Mouse (Mus musculus) spleen, adult 2 months (tissue): ENCODE measurements at regions not wholly inside any gene's neighbourhood (a gene's known extent, or its start where the extent isn't known, plus 50 kb on each side); places are given as distances from the start of the nearest gene placed in this dataset.
A peak's percentile ranks its signal among the peaks of the same experiment; 100 is the strongest.

ENCODE experiments used
- DNase-seq, 2 experiments: peaks; one replicate each; pipeline versions ENCODE4 v3.0.0 to v3.0.0-alpha.2; 2012 to 2021; ENCODE audit warnings: low spot score in 2 of 2, low read depth in 1 of 2
- H3K27ac ChIP-seq: fragments of 200-500 bp; 2 replicates; pipeline ENCODE4 v1.5.1; 2012; ENCODE audit warnings: low read length, inconsistent platforms; ENCODE audit not compliant: insufficient read depth
- H3K27me3 ChIP-seq: fragments of 200-500 bp; 2 replicates; pipeline ENCODE4 v1.6.1; 2012; ENCODE audit warnings: mild to moderate bottlenecking, moderate library complexity, low read length, inconsistent platforms; ENCODE audit not compliant: control insufficient read depth, insufficient read depth
- H3K36me3 ChIP-seq: fragments of 200-500 bp; 2 replicates; pipeline ENCODE4 v1.6.1; 2012; ENCODE audit warnings: mild to moderate bottlenecking, low read length, inconsistent platforms; ENCODE audit not compliant: control insufficient read depth, insufficient read depth
- H3K4me1 ChIP-seq: fragments of 200-500 bp; 2 replicates; pipeline ENCODE4 v1.6.1; 2011; ENCODE audit warnings: inconsistent platforms; ENCODE audit not compliant: control insufficient read depth, insufficient read depth, insufficient read length
- H3K4me3 ChIP-seq: fragments of 200-500 bp; 2 replicates; pipeline ENCODE4 v1.5.1; 2011; ENCODE audit warnings: mild to moderate bottlenecking, inconsistent platforms; ENCODE audit not compliant: insufficient read depth, insufficient read length; ENCODE audit errors: extremely low read depth
- CTCF ChIP-seq: fragments of 200-500 bp; IDR thresholded peaks from 2 replicates; pipeline ENCODE4 v1.5.1; 2011; ENCODE audit warnings: mild to moderate bottlenecking, inconsistent platforms; ENCODE audit not compliant: insufficient read depth, insufficient read length, insufficient replicate concordance; ENCODE audit errors: extremely low read depth
- POLR2A ChIP-seq: fragments of 200-500 bp; IDR thresholded peaks from 2 replicates; pipeline ENCODE4 v1.6.1; 2011; ENCODE audit warnings: low read depth, low read length, inconsistent platforms
- WGBS: fragments of 180-500 bp; shearing (Covaris S2); methylation state at CpG from one replicate; pipeline ENCODE4 v1.1.7; 2018; 5-methylcytosine and 5-hydroxymethylcytosine counted together

DNA sequence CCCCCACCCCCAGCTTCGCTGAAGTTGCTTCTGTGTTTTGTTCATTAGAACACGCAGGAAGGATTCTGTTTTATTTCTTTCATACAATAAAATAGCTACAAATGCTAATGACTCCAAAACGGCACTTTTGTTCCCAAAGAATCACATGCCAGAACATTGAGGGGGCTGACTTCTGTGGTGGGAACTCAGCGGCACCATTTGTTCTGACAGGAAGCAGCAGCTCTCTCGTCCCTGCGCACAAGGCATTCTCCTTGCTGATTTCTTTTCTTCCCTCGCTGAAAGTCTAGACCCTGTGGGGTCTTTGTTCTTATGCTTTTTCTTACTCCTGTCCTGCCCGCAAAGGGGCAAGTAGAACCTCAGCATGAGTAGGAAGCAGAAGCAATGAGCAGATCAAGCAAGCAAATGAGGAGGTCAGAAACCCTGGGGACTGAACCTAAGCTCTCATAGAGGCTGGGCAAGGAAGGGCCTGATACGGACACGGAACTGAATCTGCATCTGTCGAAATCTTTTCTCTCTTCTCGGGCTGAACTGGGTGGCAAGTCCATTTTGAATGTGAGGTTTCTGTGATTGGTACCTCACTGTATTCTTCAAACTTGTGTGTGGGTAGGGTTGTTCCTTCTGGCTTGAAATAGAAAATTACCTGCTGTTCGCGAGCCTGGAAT is 256.5 kb downstream of the Tmsb4x start:
- H3K4me1 ChIP-seq, result no peaks in the 10 kb centered on the region; the same call in 1 of the 2 replicates
- H3K36me3 ChIP-seq, result no peaks in the 10 kb centered on the region
- H3K27me3 ChIP-seq, result no peaks in the 10 kb centered on the region
- peak in 1 of 2 experiments; percentile 28 for DNase-seq
- TF ChIP-seq CTCF, result no peak
- no peak for TF ChIP-seq POLR2A
- WGBS, result 48% methylated on average over 14 of the region's 14 CpGs
- peak overlapping the region; percentile 27; the same call in 1 of the 2 replicates for H3K4me3 ChIP-seq
- peak overlapping the region; percentile 55; the same call in 1 of the 2 replicates for H3K27ac ChIP-seq

DNA sequence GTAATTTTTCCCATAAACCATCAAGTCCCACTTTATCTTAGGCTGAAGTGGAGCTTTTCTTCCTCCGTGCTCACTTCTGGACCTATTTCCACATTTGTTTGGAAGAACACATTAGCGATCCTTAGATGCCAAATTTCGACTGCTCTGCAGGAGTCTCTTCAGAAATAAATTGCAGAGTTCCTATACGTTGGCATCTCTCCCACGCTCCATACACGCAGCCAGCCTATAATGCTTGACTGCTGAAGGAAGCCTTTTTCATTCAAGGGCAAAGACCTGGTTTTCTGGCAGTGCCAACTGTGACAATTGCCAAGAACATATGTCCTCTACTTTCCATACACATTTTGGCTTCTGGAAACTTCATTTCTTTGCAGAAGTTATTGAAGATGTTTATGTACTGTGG is 258.1 kb downstream of the Tmsb4x start:
- no peak for TF ChIP-seq CTCF
- no peak for TF ChIP-seq POLR2A
- 91% methylated on average over 6 of the region's 6 CpGs for WGBS
- H3K4me1 ChIP-seq, result no peaks in the 10 kb centered on the region; the same call in 1 of the 2 replicates

DNA sequence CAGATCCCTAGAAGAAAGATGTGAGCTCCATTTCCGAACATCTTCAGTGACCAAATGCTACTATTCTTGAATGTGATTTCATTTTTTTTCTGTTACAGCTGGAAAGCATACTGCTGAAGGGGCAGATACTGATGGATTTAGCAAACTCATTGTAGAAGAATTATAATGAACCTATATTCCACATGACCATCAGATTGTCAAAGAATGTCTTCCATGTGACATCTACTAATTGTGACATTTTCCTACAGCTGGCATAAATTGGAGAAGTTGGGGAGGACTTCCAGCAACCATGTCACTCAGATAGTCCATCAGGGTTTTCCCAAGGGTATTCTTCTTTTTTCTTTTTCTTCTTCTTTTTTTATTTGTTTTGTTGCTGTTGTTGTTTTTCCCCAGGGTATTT is 263.2 kb downstream of the Tmsb4x start:
- TF ChIP-seq CTCF (no peak), POLR2A (no peak)
- no peaks in the 10 kb centered on the region for H3K27me3 ChIP-seq
- 77% methylated on average over 1 of the region's 1 CpGs for WGBS
- no peaks in the 10 kb centered on the region for H3K36me3 ChIP-seq
- no peak overlapping the region for H3K27ac ChIP-seq
- no peaks in the 10 kb centered on the region for H3K4me1 ChIP-seq
- no peak overlapping the region for H3K4me3 ChIP-seq
- DNase-seq, result no peak

More for the DNA sequence above, 258.1 kb downstream of the Tmsb4x start:
- DNase-seq, result no peak
- H3K4me3 ChIP-seq, result no peak overlapping the region
- no peaks in the 10 kb centered on the region for H3K36me3 ChIP-seq
- H3K27me3 ChIP-seq, result no peaks in the 10 kb centered on the region
- H3K27ac ChIP-seq, result no peak overlapping the region

DNA sequence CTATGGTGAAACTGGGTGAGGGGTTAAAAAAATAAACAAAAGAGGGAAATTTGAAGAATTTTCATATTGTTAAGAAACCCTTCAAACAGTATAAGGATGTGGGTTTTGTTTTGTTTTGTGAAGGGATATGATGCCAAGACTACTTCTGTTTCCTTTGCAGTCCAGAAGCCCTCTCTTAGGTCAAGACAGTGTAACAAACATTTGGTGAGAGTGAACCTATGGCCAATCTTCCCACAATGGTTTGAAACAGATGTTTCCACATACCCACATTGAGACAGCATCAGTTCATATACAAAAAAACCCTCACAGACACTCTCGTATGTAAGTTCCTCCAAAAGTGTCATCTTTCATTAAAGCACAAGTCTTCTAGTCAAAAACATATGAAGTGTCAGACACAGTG is 263.6 kb downstream of the Tmsb4x start:
- no peak for DNase-seq
- Histone ChIP-seq H3K36me3 (no peaks in the 10 kb centered on the region), H3K27ac (no peak overlapping the region), H3K4me1 (no peaks in the 10 kb centered on the region), H3K27me3 (no peaks in the 10 kb centered on the region), H3K4me3 (no peak overlapping the region)
- 63% methylated on average over 1 of the region's 1 CpGs for WGBS
- TF ChIP-seq POLR2A (no peak), CTCF (no peak)

DNA sequence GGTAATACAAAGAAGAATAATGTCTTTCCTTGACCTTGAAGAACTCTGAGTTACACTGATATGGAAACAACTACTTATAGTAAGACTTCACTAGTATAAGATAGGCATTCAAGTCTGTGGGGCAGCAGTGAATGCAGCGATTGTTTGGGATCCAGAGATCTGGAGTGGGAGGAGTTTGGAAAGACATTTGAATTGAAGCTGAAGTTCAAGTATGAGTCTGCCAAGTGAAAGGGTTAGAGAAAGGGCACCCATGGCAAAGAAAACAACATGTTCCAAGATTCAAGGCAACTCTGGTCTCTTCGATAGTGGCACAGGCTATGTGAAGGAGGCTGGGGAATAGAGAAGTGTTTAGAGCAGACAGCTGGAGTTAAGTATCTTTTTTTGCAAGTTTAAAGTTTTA is 275.3 kb downstream of the Tmsb4x start:
- no peak for DNase-seq
- H3K27ac ChIP-seq, result no peak overlapping the region
- H3K36me3 ChIP-seq, result no peaks in the 10 kb centered on the region
- TF ChIP-seq CTCF (no peak), POLR2A (no peak)
- no peaks in the 10 kb centered on the region for H3K27me3 ChIP-seq
- no peak overlapping the region for H3K4me3 ChIP-seq
- 82% methylated on average over 2 of the region's 2 CpGs for WGBS
- H3K4me1 ChIP-seq, result no peaks in the 10 kb centered on the region

DNA sequence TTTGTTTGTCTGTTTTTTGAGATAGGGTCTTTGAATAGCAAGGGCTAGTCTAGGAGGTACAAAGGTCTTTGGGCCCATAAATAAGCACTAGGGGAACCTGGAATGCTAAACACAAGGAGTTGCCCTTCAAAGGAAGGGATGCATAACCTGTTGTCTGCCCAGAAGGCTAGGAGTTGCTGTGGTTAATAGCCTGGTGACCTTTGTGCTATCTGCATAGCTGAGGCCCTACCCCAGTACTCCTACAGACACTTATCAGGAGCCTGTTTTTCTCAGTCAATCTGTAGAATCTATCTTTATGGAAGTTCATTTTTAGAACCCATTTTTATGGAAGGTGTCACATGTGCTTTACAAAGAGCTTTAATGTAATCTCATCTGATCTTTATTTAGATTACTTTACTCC is 276.6 kb downstream of the Tmsb4x start:
- no peak for DNase-seq
- Histone ChIP-seq H3K27ac (no peak overlapping the region), H3K4me3 (no peak overlapping the region), H3K36me3 (no peaks in the 10 kb centered on the region), H3K27me3 (no peaks in the 10 kb centered on the region), H3K4me1 (no peaks in the 10 kb centered on the region)
- TF ChIP-seq CTCF (no peak), POLR2A (no peak)

DNA sequence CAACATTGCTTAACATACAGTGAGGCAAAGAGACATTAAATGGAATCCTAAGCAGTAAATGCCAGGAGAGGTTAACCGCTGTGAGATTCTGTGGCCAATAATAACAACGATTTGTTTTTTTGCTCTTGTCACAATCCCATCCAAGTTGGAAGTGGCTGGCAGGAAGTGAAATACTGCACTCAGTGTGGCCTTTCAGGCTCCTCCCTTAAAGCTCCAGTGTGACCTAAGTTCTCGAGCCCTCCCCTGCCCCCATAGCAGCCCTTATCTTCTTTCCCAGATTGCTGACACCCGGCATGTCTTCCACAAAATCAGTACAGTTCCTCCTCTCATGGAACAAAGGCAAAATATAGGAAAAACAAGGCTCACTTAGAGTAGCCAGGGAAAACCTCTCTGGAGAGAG is 278.1 kb downstream of the Tmsb4x start:
- Histone ChIP-seq H3K27me3 (no peaks in the 10 kb centered on the region), H3K36me3 (no peaks in the 10 kb centered on the region), H3K4me3 (no peak overlapping the region), H3K27ac (no peak overlapping the region), H3K4me1 (no peaks in the 10 kb centered on the region)
- 75% methylated on average over 4 of the region's 4 CpGs for WGBS
- no peak for DNase-seq
- TF ChIP-seq CTCF (no peak), POLR2A (no peak)
